Mouse (Mus musculus) stomach, postnatal 0 days (tissue): ENCODE results near the gene Glis2. TPM values are rescaled to one million over a fixed set of nuclear protein-coding genes. Genes with fewer than 3 reads are reported as not detected.

Experiments
- ATAC-seq: fragments of 200-750 bp; cut with Nextera tagmentation; 2 replicates; pipeline ENCODE4 v1.8.0; 2017; ENCODE audit not compliant: low FRiP score, low TSS enrichment
- DNase-seq: peaks from one replicate; pipeline ENCODE4 v3.0.0-alpha.2; 2016; ENCODE audit warnings: low spot score
- H3K27ac ChIP-seq: fragments of 300-500 bp; sonication (generic); replicated peaks from 2 replicates; pipeline ENCODE4 v1.5.1; 2014; ENCODE audit warnings: mild to moderate bottlenecking, control low read depth
- H3K27me3 ChIP-seq: fragments of 300-500 bp; sonication (generic); 2 replicates; pipeline ENCODE4 v1.6.1; 2014; ENCODE audit warnings: low read length; ENCODE audit not compliant: control insufficient read depth, insufficient read depth
- H3K36me3 ChIP-seq: fragments of 300-500 bp; sonication (generic); 2 replicates; pipeline ENCODE4 v1.6.1; 2014; ENCODE audit warnings: low read length, mixed read lengths; ENCODE audit not compliant: control insufficient read depth, insufficient read depth
- H3K4me1 ChIP-seq: fragments of 300-500 bp; sonication (generic); replicated peaks from 2 replicates; pipeline ENCODE4 v1.6.1; 2014; ENCODE audit warnings: antibody characterized with exemption; ENCODE audit not compliant: control insufficient read depth, insufficient read depth
- H3K4me2 ChIP-seq: fragments of 300-500 bp; sonication (generic); replicated peaks from 2 replicates; pipeline ENCODE4 v1.6.1; 2014; ENCODE audit warnings: low read depth, mild to moderate bottlenecking, control low read depth, moderate library complexity
- H3K4me3 ChIP-seq: fragments of 300-500 bp; sonication (generic); 2 replicates; pipeline ENCODE4 v1.5.1; 2014; ENCODE audit warnings: low read depth, low read length, control low read depth
- H3K9ac ChIP-seq: fragments of 300-500 bp; sonication (generic); 2 replicates; pipeline ENCODE4 v1.6.1; 2014; ENCODE audit warnings: mild to moderate bottlenecking, low read length, control low read depth, mixed read lengths
- H3K9me3 ChIP-seq: fragments of 300-500 bp; sonication (generic); 2 replicates; pipeline ENCODE4 v1.6.1; 2016; ENCODE audit warnings: low read length; ENCODE audit not compliant: control insufficient read depth
- CTCF ChIP-seq: IDR thresholded peaks from 2 replicates; pipeline ENCODE4 v1.5.1; 2016; ENCODE audit warnings: antibody characterized with exemption, low read depth, mild to moderate bottlenecking, moderate library complexity
- EP300 ChIP-seq: optimal IDR thresholded peaks from 2 replicates; pipeline ENCODE3; 2016; ENCODE audit warnings: antibody characterized with exemption
- WGBS: fragments of 180-500 bp; shearing (Covaris S2); extraction: QIAGEN DNeasy Blood & Tissue Kit; methylation state at CpG from one replicate; pipeline ENCODE4 v1.1.7; 2014; 5-methylcytosine and 5-hydroxymethylcytosine counted together
- polyA plus RNA-seq: library from polyadenylated mRNA; unstranded; fragments of >200 nt; fragmentation: Nextera tagmentation; extraction: Ambion mirVana; gene quantifications from 2 replicates; pipeline ENCODE4 v1.2.1, GENCODE M21; 2015

The Glis2 gene
- polyA plus RNA-seq, 1 experiment from 2014 or later, result 11.7 TPM

- no peak for TF ChIP-seq EP300
- no peak for TF ChIP-seq CTCF
- Histone ChIP-seq H3K4me3 (no peak overlapping the region), H3K36me3 (peaks cover 18% of the 10 kb centered on the region), H3K4me2 (no peak overlapping the region), H3K4me1 (no peaks in the 10 kb centered on the region), H3K9ac (no peak overlapping the region), H3K9me3 (no peaks in the 10 kb centered on the region), H3K27ac (no peak overlapping the region), H3K27me3 (no peaks in the 10 kb centered on the region)
- no peak for DNase-seq
- no peak for ATAC-seq
- WGBS, result 88% methylated on average over 1 of the region's 1 CpGs
Observed at GRCm38 (mm10) chr16:4615297-4615696, 20.8 kb downstream of the Glis2 start.

GRCm38 (mm10) chr16:4616829-4617228 lies 22.3 kb downstream of the Glis2 start:
- DNase-seq (no peak), ATAC-seq (no peak)
- no peak overlapping the region for H3K4me3 ChIP-seq
- peaks cover 14% of the 10 kb centered on the region for H3K36me3 ChIP-seq
- no peak for TF ChIP-seq EP300
- TF ChIP-seq CTCF, result no peak
- H3K27ac ChIP-seq, result no peak overlapping the region
- H3K27me3 ChIP-seq, result no peaks in the 10 kb centered on the region
- WGBS, result 79% methylated on average over 4 of the region's 4 CpGs
- no peaks in the 10 kb centered on the region for H3K4me1 ChIP-seq
- H3K9me3 ChIP-seq, result no peaks in the 10 kb centered on the region
- H3K9ac ChIP-seq, result no peak overlapping the region
- no peak overlapping the region for H3K4me2 ChIP-seq

- DNase-seq, result no peak
- ATAC-seq, result no peak
- WGBS, result 13% methylated on average over 9 of the region's 9 CpGs
Observed at GRCm38 (mm10) chr16:4624074-4624473, 29.6 kb downstream of the Glis2 start.

DNA sequence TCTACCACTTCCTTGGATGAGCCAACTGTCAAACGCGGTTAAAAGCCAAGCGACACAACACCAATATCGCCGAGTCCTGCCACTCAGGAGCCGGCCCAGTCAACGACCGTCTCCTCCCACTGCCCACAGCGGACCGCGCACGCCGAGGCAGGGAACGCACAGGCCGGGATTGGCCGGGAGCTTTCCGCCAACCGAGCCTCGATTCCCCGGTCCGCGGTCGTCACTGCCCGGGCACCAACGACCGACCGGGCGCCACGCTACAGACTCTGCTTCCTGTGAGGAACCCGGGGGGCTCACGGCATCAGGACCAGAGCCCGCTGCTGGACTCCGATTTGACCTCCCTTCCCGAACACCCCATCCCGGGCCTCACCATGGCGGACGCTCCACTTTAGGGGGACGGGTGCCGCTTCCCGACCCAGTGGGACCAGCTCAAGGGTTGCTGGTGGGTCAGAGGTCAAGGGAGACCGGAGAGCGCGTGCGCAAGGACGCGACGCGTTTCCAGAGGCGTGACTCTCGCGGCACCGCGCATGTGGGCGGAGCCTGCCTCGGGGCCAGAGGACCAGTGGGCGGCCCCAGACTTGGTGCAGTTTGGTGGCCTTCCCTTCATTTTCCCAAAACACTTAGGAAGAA lies 30.1 kb downstream of the Glis2 start, which contains the start of gene Pam16:
Gene Pam16 (minus strand): TSS at position 508 of the 630 bp plus-strand sequence.
- H3K9me3 ChIP-seq, result no peaks in the 10 kb centered on the region
- ATAC-seq (peak; percentile 93), DNase-seq (peak; percentile 91)
- H3K4me1 ChIP-seq, result no peaks in the 10 kb centered on the region
- H3K27ac ChIP-seq, result peak within 1 kb of the TSS; percentile 90
- peak within 1 kb of the TSS; percentile 80 for H3K4me2 ChIP-seq
- under 1% methylated on average over 55 of the region's 56 CpGs for WGBS
- H3K9ac ChIP-seq, result peak within 1 kb of the TSS; percentile 85
- no peaks in the 10 kb centered on the region for H3K27me3 ChIP-seq
- TF ChIP-seq EP300, result no peak
- TF ChIP-seq CTCF, result no peak
- peak within 1 kb of the TSS; percentile 75 for H3K4me3 ChIP-seq
- 0 out of 2 replicates have a peak, but pooled peaks cover 3% of the 10 kb centered on the region for H3K36me3 ChIP-seq

More at GRCm38 (mm10) chr16:4624074-4624473, 29.6 kb downstream of the Glis2 start:
- Histone ChIP-seq H3K9me3 (no peaks in the 10 kb centered on the region), H3K27me3 (no peaks in the 10 kb centered on the region), H3K4me2 (peak overlapping the region; percentile 80), H3K4me3 (peak overlapping the region; percentile 75), H3K4me1 (no peaks in the 10 kb centered on the region), H3K36me3 (0 out of 2 replicates have a peak, but pooled peaks cover 3% of the 10 kb centered on the region), H3K9ac (peak overlapping the region; percentile 85), H3K27ac (peak overlapping the region; percentile 90)
- no peak for TF ChIP-seq EP300
- no peak for TF ChIP-seq CTCF

DNA sequence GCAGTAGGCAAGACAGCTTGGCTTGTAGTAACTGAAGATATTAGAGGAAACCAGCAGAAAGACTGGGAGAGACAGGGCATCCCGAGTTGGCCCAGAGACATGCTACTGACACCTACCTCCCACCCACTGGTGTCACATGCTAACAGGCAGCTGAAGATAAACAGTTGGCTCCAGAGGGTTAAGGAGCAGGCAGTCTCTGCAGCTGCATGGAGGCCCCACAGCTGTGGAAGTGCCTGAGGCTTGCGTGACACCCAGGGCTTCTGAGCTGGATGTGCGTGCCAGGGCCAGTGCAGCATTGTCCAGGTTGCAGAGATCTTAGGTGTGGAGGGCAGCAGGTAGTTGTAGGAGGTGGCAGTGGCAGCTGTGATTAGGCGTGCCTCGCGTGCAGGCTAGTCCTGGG lies 32.6 kb downstream of the Glis2 start:
- Histone ChIP-seq H3K9ac (no peak overlapping the region), H3K9me3 (no peaks in the 10 kb centered on the region), H3K36me3 (0 out of 2 replicates have a peak, but pooled peaks cover 3% of the 10 kb centered on the region), H3K4me3 (no peak overlapping the region), H3K27me3 (no peaks in the 10 kb centered on the region), H3K4me1 (no peaks in the 10 kb centered on the region), H3K27ac (no peak overlapping the region), H3K4me2 (no peak overlapping the region)
- WGBS, result 72% methylated on average over 6 of the region's 6 CpGs
- no peak for TF ChIP-seq EP300
- TF ChIP-seq CTCF, result no peak
- no peak for ATAC-seq
- DNase-seq, result no peak

GRCm38 (mm10) chr16:4628898-4629419 lies 34.4 kb downstream of the Glis2 start:
- no peaks in the 10 kb centered on the region for H3K9me3 ChIP-seq
- H3K4me3 ChIP-seq, result no peak overlapping the region
- no peaks in the 10 kb centered on the region for H3K27me3 ChIP-seq
- peaks cover 3% of the 10 kb centered on the region; the same call in 1 of the 2 replicates for H3K36me3 ChIP-seq
- H3K27ac ChIP-seq, result no peak overlapping the region
- H3K4me2 ChIP-seq, result no peak overlapping the region
- ATAC-seq (no peak), DNase-seq (no peak)
- no peak overlapping the region for H3K9ac ChIP-seq
- 89% methylated on average over 9 of the region's 9 CpGs for WGBS
- TF ChIP-seq CTCF (no peak), EP300 (no peak)
- H3K4me1 ChIP-seq, result no peaks in the 10 kb centered on the region
